Mouse (Mus musculus): ENCODE results near the gene Zfp541. TPM values are rescaled to one million over a fixed set of nuclear protein-coding genes. Genes with fewer than 3 reads are reported as not detected.

Gene Zfp541
- polyA plus RNA-seq, 1 experiment, result 0.40 TPM

GRCm38 (mm10) chr7:16119569-16120261 lies 58.1 kb downstream of the Zfp541 start, which contains the start of gene Kptn:
Kptn (plus strand) TSS chr7:16119895.
- DNase-seq (ENCODE audit: extremely low spot score in 1 of 2, low spot score in 1 of 2), result peak; percentile 83 to 95

- DNase-seq (ENCODE audit: extremely low spot score in 1 of 2, low spot score in 1 of 2), result no peak
These were observed 58.6 kb downstream of the Zfp541 start for GRCm38 (mm10) chr7:16120262-16120600.

GRCm38 (mm10) chr7:16125829-16126228 lies 64.2 kb downstream of the Zfp541 start:
- no peak for DNase-seq (ENCODE audit: extremely low spot score in 1 of 2, low spot score in 1 of 2)

GRCm38 (mm10) chr7:16128344-16128743 lies 66.7 kb downstream of the Zfp541 start:
- no peak for DNase-seq (ENCODE audit: extremely low spot score in 1 of 2, low spot score in 1 of 2)

GRCm38 (mm10) chr7:16128899-16129298 lies 67.3 kb downstream of the Zfp541 start:
- no peak for DNase-seq (ENCODE audit: extremely low spot score in 1 of 2, low spot score in 1 of 2)

GRCm38 (mm10) chr7:16129421-16129845 lies 67.8 kb downstream of the Zfp541 start, which contains the start of gene Slc8a2:
Slc8a2 (plus strand) TSS chr7:16129826.
- DNase-seq (ENCODE audit: extremely low spot score in 1 of 2, low spot score in 1 of 2), result peak; percentile 85 to 93

GRCm38 (mm10) chr7:16129846-16130691 lies 68.5 kb downstream of the Zfp541 start:
- peak in 1 of 2 experiments; percentile 57 for DNase-seq (ENCODE audit: extremely low spot score in 1 of 2, low spot score in 1 of 2)

GRCm38 (mm10) chr7:16130956-16131634 lies 69.5 kb downstream of the Zfp541 start:
- DNase-seq (ENCODE audit: extremely low spot score in 1 of 2, low spot score in 1 of 2), result peak in 1 of 2 experiments; percentile 63

GRCm38 (mm10) chr7:16132161-16132581 lies 70.6 kb downstream of the Zfp541 start:
- peak in 1 of 2 experiments; percentile 68 for DNase-seq (ENCODE audit: extremely low spot score in 1 of 2, low spot score in 1 of 2)

GRCm38 (mm10) chr7:16132926-16133325 lies 71.3 kb downstream of the Zfp541 start:
- no peak for DNase-seq (ENCODE audit: extremely low spot score in 1 of 2, low spot score in 1 of 2)

- no peak for DNase-seq (ENCODE audit: extremely low spot score in 1 of 2, low spot score in 1 of 2)
These were observed 72.1 kb downstream of the Zfp541 start for GRCm38 (mm10) chr7:16133691-16134090.

- no peak for DNase-seq (ENCODE audit: extremely low spot score in 1 of 2, low spot score in 1 of 2)
These were observed 73.4 kb downstream of the Zfp541 start for GRCm38 (mm10) chr7:16134951-16135392.

Other genes starting within 250 kb of the Zfp541 start
- not detected in 2 replicates for gene Obox6, start 222.1 kb upstream of the Zfp541 start, polyA plus RNA-seq (2012; rRNA removed)
- 0.04 TPM in 1 of 2 replicates, not detected in the other for gene Crx, start 181.8 kb upstream of the Zfp541 start, polyA plus RNA-seq (2012; rRNA removed)
- 0.28 TPM in 1 of 2 replicates, not detected in the other for gene Crxos, start 179.2 kb upstream of the Zfp541 start, polyA plus RNA-seq (2012; rRNA removed)
- 1,744 and 2,160 TPM in 2 replicates for gene Selenow, start 139.4 kb upstream of the Zfp541 start, polyA plus RNA-seq (2012; rRNA removed)
- 104 and 109 TPM in 2 replicates for gene Nop53, start 115.7 kb upstream of the Zfp541 start, polyA plus RNA-seq (2012; rRNA removed)
- gene Ehd2, start 94.2 kb upstream of the Zfp541 start, polyA plus RNA-seq (2012; rRNA removed), result 5.0 and 5.6 TPM in 2 replicates
- 10.2 and 10.6 TPM in 2 replicates for gene Bicra, start 13.9 kb upstream of the Zfp541 start, polyA plus RNA-seq (2012; rRNA removed)
- 368 and 442 TPM in 2 replicates for gene Napa, start 36.6 kb downstream of the Zfp541 start, polyA plus RNA-seq (2012; rRNA removed)
- 50.7 and 58.1 TPM in 2 replicates for gene Kptn, start 58.1 kb downstream of the Zfp541 start, polyA plus RNA-seq (2012; rRNA removed)
- 122 and 124 TPM in 2 replicates for gene Slc8a2, start 68.0 kb downstream of the Zfp541 start, polyA plus RNA-seq (2012; rRNA removed)
- gene Meis3, start 113.3 kb downstream of the Zfp541 start, polyA plus RNA-seq (2012; rRNA removed), result 83.7 and 85.4 TPM in 2 replicates
- gene Dhx34, start 160.2 kb downstream of the Zfp541 start, polyA plus RNA-seq (2012; rRNA removed), result 11.9 and 12.5 TPM in 2 replicates
- 0.56 and 0.67 TPM in 2 replicates for gene C5ar2, start 182.3 kb downstream of the Zfp541 start, polyA plus RNA-seq (2012; rRNA removed)
- gene C5ar1, start 197.7 kb downstream of the Zfp541 start, polyA plus RNA-seq (2012; rRNA removed), result 1.2 and 1.3 TPM in 2 replicates
- gene Inafm1, start 211.8 kb downstream of the Zfp541 start, polyA plus RNA-seq (2012; rRNA removed), result 57.6 and 58.4 TPM in 2 replicates
- 91.2 and 91.4 TPM in 2 replicates for gene Ccdc9, start 225.0 kb downstream of the Zfp541 start, polyA plus RNA-seq (2012; rRNA removed)
- 17.1 and 18.2 TPM in 2 replicates for gene Bbc3, start 246.6 kb downstream of the Zfp541 start, polyA plus RNA-seq (2012; rRNA removed)

Measured in frontal cortex, adult 2 months (tissue).